Mouse (Mus musculus) heart, embryonic 11.5 days (tissue): Measurements from ENCODE around the gene Duox1. TPM values are rescaled to one million over a fixed set of nuclear protein-coding genes. Genes with fewer than 3 reads are reported as not detected.

Experiments
- polyA plus RNA-seq: library from polyadenylated mRNA; unstranded; fragments of >200 nt; fragmentation: Nextera tagmentation; extraction: Ambion mirVana; gene quantifications from 2 replicates; pipeline ENCODE4 v1.2.1, GENCODE M21; 2014

The Duox1 gene
- polyA plus RNA-seq, 1 experiment from 2014 or later, result not detected

Other genes with a start within 250 kb of the Duox1 start
- gene Spg11, start 197.3 kb upstream of the Duox1 start, polyA plus RNA-seq, result 7.0 and 7.7 TPM in 2 replicates
- 224 and 240 TPM in 2 replicates for gene B2m, start 168.0 kb upstream of the Duox1 start, polyA plus RNA-seq
- gene Trim69, start 155.0 kb upstream of the Duox1 start, polyA plus RNA-seq, result 0.14 TPM in 1 of 2 replicates, not detected in the other
- gene Patl2, start 129.5 kb upstream of the Duox1 start, polyA plus RNA-seq, result not detected in 2 replicates
- gene Terb2, start 129.4 kb upstream of the Duox1 start, polyA plus RNA-seq, result not detected in 2 replicates
- 45.0 and 49.8 TPM in 2 replicates for gene Sord, start 80.9 kb upstream of the Duox1 start, polyA plus RNA-seq
- gene Duox2, start 17.2 kb upstream of the Duox1 start, polyA plus RNA-seq, result 0.04 TPM in 1 of 2 replicates, not detected in the other
- gene Duoxa2, start 16.8 kb upstream of the Duox1 start, polyA plus RNA-seq, result not detected in 2 replicates
- gene Duoxa1, start 1.9 kb upstream of the Duox1 start, polyA plus RNA-seq, result not detected in 2 replicates
- gene Shf, start 53.5 kb downstream of the Duox1 start, polyA plus RNA-seq, result 3.7 and 3.8 TPM in 2 replicates
- gene Slc28a2, start 110.8 kb downstream of the Duox1 start, polyA plus RNA-seq, result 0.27 TPM in 2 replicates
- gene Gm14085, start 169.3 kb downstream of the Duox1 start, polyA plus RNA-seq, result not detected in 2 replicates